Mouse (Mus musculus) layer of hippocampus, adult 2 months (tissue): ENCODE measurements at regions not wholly inside any gene's neighbourhood (a gene's known extent, or its start where the extent isn't known, plus 50 kb on each side); places are given as distances from the start of the nearest gene placed in this dataset.

Experiments used
- DNase-seq, 2 experiments: peaks; one replicate each; pipeline ENCODE4 v3.0.0; 2022; ENCODE audit warnings: low spot score in 2 of 2
- H3K27ac ChIP-seq: fragments of 200-600 bp; 2 replicates; pipeline ENCODE4 v1.8.1; 2022
- H3K4me3 ChIP-seq: fragments of 200-600 bp; 2 replicates; pipeline ENCODE4 v1.8.1; 2022; ENCODE audit warnings: mild to moderate bottlenecking
- CTCF ChIP-seq: fragments of 200-600 bp; conservative IDR thresholded peaks from 2 replicates; pipeline ENCODE4 v1.8.1; 2022; ENCODE audit warnings: antibody characterized with exemption, mild to moderate bottlenecking, moderate library complexity

GRCm38 (mm10) chr7:74823286-74823685 lies 268.7 kb upstream of the Slco3a1 start:
- Histone ChIP-seq H3K27ac (no peak overlapping the region), H3K4me3 (no peak overlapping the region)
- no peak for TF ChIP-seq CTCF
- DNase-seq = no peak

- Histone ChIP-seq H3K27ac (no peak overlapping the region), H3K4me3 (no peak overlapping the region)
- no peak for DNase-seq
- TF ChIP-seq CTCF = no peak
These were observed 238.7 kb upstream of the Slco3a1 start for GRCm38 (mm10) chr7:74793241-74793640.

- DNase-seq = peak in 1 of 2 experiments; percentile 26
- Histone ChIP-seq H3K4me3 (no peak overlapping the region), H3K27ac (no peak overlapping the region)
- TF ChIP-seq CTCF = no peak
These were observed 234.1 kb upstream of the Slco3a1 start for GRCm38 (mm10) chr7:74788696-74789095.

GRCm38 (mm10) chr7:74771435-74772406 lies 217.1 kb upstream of the Slco3a1 start:
- TF ChIP-seq CTCF = no peak
- H3K27ac ChIP-seq = no peak overlapping the region

GRCm38 (mm10) chr7:74766550-74766949 lies 212.0 kb upstream of the Slco3a1 start:
- DNase-seq = no peak
- TF ChIP-seq CTCF = no peak
- no peak overlapping the region for H3K4me3 ChIP-seq
- no peak overlapping the region for H3K27ac ChIP-seq

More at GRCm38 (mm10) chr7:74771435-74772406, 217.1 kb upstream of the Slco3a1 start:
- no peak for DNase-seq
- H3K4me3 ChIP-seq = no peak overlapping the region

- DNase-seq = no peak
- no peak for TF ChIP-seq CTCF
These were observed 202.9 kb upstream of the Slco3a1 start for GRCm38 (mm10) chr7:74757469-74757868.

GRCm38 (mm10) chr7:74747704-74748103 lies 193.1 kb upstream of the Slco3a1 start:
- no peak for DNase-seq
- H3K27ac ChIP-seq = no peak overlapping the region
- no peak overlapping the region for H3K4me3 ChIP-seq
- TF ChIP-seq CTCF = no peak

More at GRCm38 (mm10) chr7:74757469-74757868, 202.9 kb upstream of the Slco3a1 start:
- no peak overlapping the region for H3K4me3 ChIP-seq
- no peak overlapping the region for H3K27ac ChIP-seq

- DNase-seq = peak; percentile 41 to 66
- Histone ChIP-seq H3K4me3 (no peak overlapping the region), H3K27ac (peak overlapping the region; percentile 2; the same call in 1 of the 2 replicates)
- TF ChIP-seq CTCF = no peak
These were observed 180.4 kb upstream of the Slco3a1 start for GRCm38 (mm10) chr7:74734941-74735340.

GRCm38 (mm10) chr7:74726324-74726991 lies 171.9 kb upstream of the Slco3a1 start:
- TF ChIP-seq CTCF = no peak
- H3K27ac ChIP-seq = no peak overlapping the region
- no peak overlapping the region for H3K4me3 ChIP-seq
- no peak for DNase-seq

- DNase-seq = peak; percentile 31 to 63
- Histone ChIP-seq H3K4me3 (no peak overlapping the region), H3K27ac (no peak overlapping the region)
- TF ChIP-seq CTCF = no peak
These were observed 164.7 kb upstream of the Slco3a1 start for GRCm38 (mm10) chr7:74719321-74719720.

- no peak overlapping the region for H3K4me3 ChIP-seq
- DNase-seq = no peak
- no peak for TF ChIP-seq CTCF
- H3K27ac ChIP-seq = no peak overlapping the region
These were observed 155.5 kb upstream of the Slco3a1 start for GRCm38 (mm10) chr7:74709993-74710581.

- no peak for TF ChIP-seq CTCF
- peak; percentile 14 to 55 for DNase-seq
- no peak overlapping the region for H3K4me3 ChIP-seq
- H3K27ac ChIP-seq = peak overlapping the region; percentile 68
These were observed 154.4 kb upstream of the Slco3a1 start for GRCm38 (mm10) chr7:74709006-74709405.

GRCm38 (mm10) chr7:74703533-74703932 lies 149.0 kb upstream of the Slco3a1 start:
- DNase-seq = no peak
- Histone ChIP-seq H3K4me3 (no peak overlapping the region), H3K27ac (no peak overlapping the region)
- TF ChIP-seq CTCF = peak; percentile 57
